Mouse (Mus musculus): ENCODE results near the gene Rac2. TPM values are rescaled to one million over a fixed set of nuclear protein-coding genes. Genes with fewer than 3 reads are reported as not detected.

Rac2 gene
- total and polyA plus RNA-seq, 3 experiments, result 160 to 942 (median 453) TPM

DNA sequence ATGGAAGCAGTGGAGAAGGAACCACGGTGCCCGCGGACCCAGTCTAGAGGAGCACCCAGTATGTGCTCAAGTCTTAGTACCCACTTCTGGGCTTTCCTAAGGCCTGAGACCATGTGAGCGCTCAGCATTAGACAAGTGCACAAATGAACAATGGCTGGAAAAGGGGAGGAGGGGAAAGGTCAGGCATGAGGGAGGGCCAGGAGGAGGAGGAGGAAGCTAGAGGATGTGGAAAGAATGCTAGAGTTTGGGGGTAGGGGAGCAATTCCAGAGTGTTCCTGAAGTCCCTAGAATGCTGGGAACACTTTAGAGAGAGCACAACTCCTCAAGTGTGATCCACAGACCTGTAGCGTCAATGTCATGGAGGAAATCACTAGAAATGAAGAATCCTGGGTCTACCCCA, 48.4 kb downstream of the Rac2 start:
- Histone ChIP-seq H3K9me3 (replicated peaks; ENCODE audit: low read length) (no peaks in the 10 kb centered on the region), H3K79me2 (replicated peaks; ENCODE audit: control insufficient read depth, extremely low read depth, insufficient read depth, poor library complexity, severe bottlenecking) (no peaks in the 10 kb centered on the region), H3K9ac (ENCODE audit: insufficient read depth, low read depth) (no peak overlapping the region), H3K27me3 (replicated peaks) (no peaks in the 10 kb centered on the region), H3K4me1 (ENCODE audit: control insufficient read depth in 1 of 2, insufficient read depth in 2 of 2) (peaks cover 33 to 36% of the 10 kb centered on the region in 2 experiments), H3K36me3 (replicated peaks in 1 of 2; ENCODE audit: control insufficient read depth in 1 of 2, insufficient read depth in 1 of 2, low read length in 1 of 2) (peaks cover 0 to 43% of the 10 kb centered on the region in 2 experiments), H3K4me3 (replicated peaks in 1 of 3; ENCODE audit: low read depth in 2 of 3, low read length in 2 of 3, poor library complexity in 1 of 3) (no peak overlapping the region), H3K4me2 (ENCODE audit: insufficient read depth, low read depth, poor library complexity, severe bottlenecking) (no peak overlapping the region), H3K27ac (ENCODE audit: insufficient read depth, low read depth) (no peak overlapping the region)
- TF ChIP-seq MXI1 (IDR thresholded peaks at IDR 0.05; ENCODE audit: low read depth, low read length) (no peak), TCF12 (IDR thresholded peaks at IDR 0.05; ENCODE audit: low read depth, low read length) (no peak), ETS1 (conservative IDR thresholded peaks at IDR 0.05; ENCODE audit: low read depth, low read length) (no peak), UBTF (IDR thresholded peaks at IDR 0.05; ENCODE audit: low read depth, low read length) (no peak)
- no peak for DNase-seq (ENCODE audit: extremely low read depth)
- in situ Hi-C loops (cut with MboI; ENCODE audit: low pct_ligation_motif_present, low pct_unique_long_range_greater_than_20kb, low sequenced_read_pairs), result loop anchor here (5.0 kb wide), 1 partner anchor 42 kb away; no protein-coding TSS in a partner anchor
- dilution Hi-C loops (cut with MboI; ENCODE audit: extremely low pct_ligation_motif_present, extremely low pct_unique_long_range_greater_than_20kb, low sequenced_read_pairs), result no loop called here

DNA sequence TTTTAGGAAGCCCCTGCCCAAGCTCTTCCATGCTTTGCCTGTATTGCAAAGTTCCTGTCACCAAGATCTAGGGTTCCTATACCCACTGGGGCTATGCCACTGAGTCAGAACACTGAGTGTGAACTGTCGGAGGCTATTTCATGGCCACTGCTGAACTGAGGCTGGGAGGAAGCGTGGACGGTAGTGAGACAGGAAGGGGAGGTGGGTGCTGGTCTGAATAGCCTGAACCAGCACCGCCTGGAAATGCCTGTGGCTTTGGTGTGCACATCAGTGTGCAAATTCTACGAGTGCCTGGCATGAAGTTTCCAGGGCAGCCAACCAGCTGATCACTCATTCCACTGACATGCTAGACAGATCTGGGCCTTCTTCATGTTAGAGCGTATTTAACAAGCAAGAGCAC, 50.7 kb downstream of the Rac2 start:
- dilution Hi-C loops (cut with MboI; ENCODE audit: extremely low pct_ligation_motif_present, extremely low pct_unique_long_range_greater_than_20kb, low sequenced_read_pairs), result no loop called here
- no peak for DNase-seq (ENCODE audit: extremely low read depth)
- peaks cover 0 to 40% of the 10 kb centered on the region in 2 experiments for H3K36me3 ChIP-seq (replicated peaks in 1 of 2; ENCODE audit: control insufficient read depth in 1 of 2, insufficient read depth in 1 of 2, low read length in 1 of 2)
- no peak overlapping the region for H3K4me3 ChIP-seq (replicated peaks in 1 of 3; ENCODE audit: low read depth in 2 of 3, low read length in 2 of 3, poor library complexity in 1 of 3)
- no peaks in the 10 kb centered on the region for H3K79me2 ChIP-seq (replicated peaks; ENCODE audit: control insufficient read depth, extremely low read depth, insufficient read depth, poor library complexity, severe bottlenecking)
- H3K27ac ChIP-seq (ENCODE audit: insufficient read depth, low read depth), result no peak overlapping the region
- H3K9me3 ChIP-seq (replicated peaks; ENCODE audit: low read length), result no peaks in the 10 kb centered on the region
- H3K4me1 ChIP-seq (ENCODE audit: control insufficient read depth in 1 of 2, insufficient read depth in 2 of 2), result peaks cover 25 to 40% of the 10 kb centered on the region in 2 experiments
- no peak overlapping the region for H3K4me2 ChIP-seq (ENCODE audit: insufficient read depth, low read depth, poor library complexity, severe bottlenecking)
- TF ChIP-seq KAT2A (IDR thresholded peaks at IDR 0.05; ENCODE audit: insufficient replicate concordance, low read length) (no peak), CTCF (conservative IDR thresholded peaks at IDR 0.05 in 1 of 2, IDR thresholded peaks at IDR 0.05 in 1 of 2; ENCODE audit: low read depth in 2 of 2, low read length in 2 of 2) (no peak), ELF1 (IDR thresholded peaks at IDR 0.05; ENCODE audit: low read depth, low read length) (no peak), POLR2AphosphoS2 (IDR thresholded peaks at IDR 0.05; ENCODE audit: low read depth, low read length) (no peak), TCF12 (IDR thresholded peaks at IDR 0.05; ENCODE audit: low read depth, low read length) (no peak), ZNF384 (IDR thresholded peaks at IDR 0.05; ENCODE audit: low read depth, low read length) (no peak), HCFC1 (IDR thresholded peaks at IDR 0.05; ENCODE audit: low read depth, low read length) (no peak), CHD2 (IDR thresholded peaks at IDR 0.05; ENCODE audit: low read length) (no peak), TBP (conservative IDR thresholded peaks at IDR 0.05; ENCODE audit: low read depth, low read length) (no peak), JUN (IDR thresholded peaks at IDR 0.05; ENCODE audit: insufficient read depth, low read depth, low read length) (no peak), ZKSCAN1 (IDR thresholded peaks at IDR 0.05; ENCODE audit: borderline replicate concordance, low read depth, low read length) (no peak)
- no peak overlapping the region for H3K9ac ChIP-seq (ENCODE audit: insufficient read depth, low read depth)
- in situ Hi-C loops (cut with MboI; ENCODE audit: low pct_ligation_motif_present, low pct_unique_long_range_greater_than_20kb, low sequenced_read_pairs), result loop anchor here (5.0 kb wide), 1 partner anchor 40 kb away; no protein-coding TSS in a partner anchor
- H3K27me3 ChIP-seq (replicated peaks), result no peaks in the 10 kb centered on the region

Measured in CH12.LX (cell line).